Mouse (Mus musculus) monocyte, adult 5-6 weeks (primary cell): ENCODE results near the gene Kdm8. TPM values are rescaled to one million over a fixed set of nuclear protein-coding genes. Genes with fewer than 3 reads are reported as not detected.

Experiments
- ATAC-seq: fragments of 153-309, 156-312 bp; replicated peaks from 2 replicates; pipeline ENCODE4 v1.8.0; 2017; ENCODE audit warnings: mild to moderate bottlenecking; ENCODE audit not compliant: low TSS enrichment, insufficient number of reproducible peaks, severe bottlenecking, poor library complexity, low FRiP score
- total RNA-seq: library from RNA; stranded (forward); fragments of 200-1000, 200-491, 200-594 nt; gene quantifications from 3 replicates; pipeline ENCODE4 v1.2.3, GENCODE M21; 2017

Kdm8 gene
- total RNA-seq, 1 experiment from 2014 or later = 5.1 TPM

GRCm38 (mm10) chr7:125450678-125451077, 6.2 kb downstream of the Kdm8 start:
- no peak for ATAC-seq

DNA sequence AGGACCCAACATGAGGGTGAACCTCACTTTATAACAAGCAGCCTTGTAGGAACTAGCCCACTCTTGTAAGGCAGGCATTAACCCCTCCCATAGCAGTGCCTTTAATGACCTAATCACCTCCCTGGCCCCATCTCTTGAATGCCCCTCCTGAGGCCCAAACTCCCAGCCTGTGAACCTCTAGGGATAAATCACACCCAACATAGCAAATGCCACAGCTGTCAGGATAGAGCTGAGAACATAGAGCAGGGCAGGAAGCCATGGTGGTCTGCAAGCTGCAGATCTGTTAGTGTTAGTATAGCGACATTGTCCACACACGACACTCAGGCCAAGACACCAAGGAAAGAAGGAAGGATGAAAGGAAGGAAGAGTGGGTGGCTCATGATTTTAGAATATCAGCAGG, 6.6 kb downstream of the Kdm8 start:
- ATAC-seq = no peak

GRCm38 (mm10) chr7:125453671-125454070, 9.2 kb downstream of the Kdm8 start:
- ATAC-seq = no peak

- ATAC-seq = no peak
Observed at GRCm38 (mm10) chr7:125462200-125462599, 17.7 kb downstream of the Kdm8 start.

- ATAC-seq = peak; percentile 58
Observed at GRCm38 (mm10) chr7:125469937-125470336, 25.5 kb downstream of the Kdm8 start.

GRCm38 (mm10) chr7:125470901-125471300, 26.4 kb downstream of the Kdm8 start:
- no peak for ATAC-seq

- ATAC-seq = peak; percentile 58
Observed at GRCm38 (mm10) chr7:125471991-125472741, 27.7 kb downstream of the Kdm8 start.

DNA sequence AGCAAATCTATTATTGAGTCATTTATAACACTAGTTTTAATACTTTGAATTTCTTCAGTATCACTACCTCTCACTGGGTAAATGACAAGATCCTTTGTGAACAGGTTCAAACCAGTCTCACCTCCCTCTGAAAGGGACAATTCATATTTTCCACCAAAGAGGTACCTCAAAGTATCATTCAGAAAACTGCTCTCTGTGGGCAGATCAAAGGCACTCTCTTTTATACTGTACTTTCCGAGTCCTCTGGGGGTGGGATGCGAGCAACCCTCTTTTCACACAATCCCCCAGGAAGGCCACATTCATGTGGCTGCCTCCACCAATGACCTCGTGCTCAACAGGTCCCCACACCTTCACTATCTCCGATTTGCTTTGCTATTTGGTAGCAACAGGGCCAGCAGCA, 30.1 kb downstream of the Kdm8 start:
- ATAC-seq = no peak

- ATAC-seq = no peak
Observed at GRCm38 (mm10) chr7:125475601-125476251, 31.2 kb downstream of the Kdm8 start.

DNA sequence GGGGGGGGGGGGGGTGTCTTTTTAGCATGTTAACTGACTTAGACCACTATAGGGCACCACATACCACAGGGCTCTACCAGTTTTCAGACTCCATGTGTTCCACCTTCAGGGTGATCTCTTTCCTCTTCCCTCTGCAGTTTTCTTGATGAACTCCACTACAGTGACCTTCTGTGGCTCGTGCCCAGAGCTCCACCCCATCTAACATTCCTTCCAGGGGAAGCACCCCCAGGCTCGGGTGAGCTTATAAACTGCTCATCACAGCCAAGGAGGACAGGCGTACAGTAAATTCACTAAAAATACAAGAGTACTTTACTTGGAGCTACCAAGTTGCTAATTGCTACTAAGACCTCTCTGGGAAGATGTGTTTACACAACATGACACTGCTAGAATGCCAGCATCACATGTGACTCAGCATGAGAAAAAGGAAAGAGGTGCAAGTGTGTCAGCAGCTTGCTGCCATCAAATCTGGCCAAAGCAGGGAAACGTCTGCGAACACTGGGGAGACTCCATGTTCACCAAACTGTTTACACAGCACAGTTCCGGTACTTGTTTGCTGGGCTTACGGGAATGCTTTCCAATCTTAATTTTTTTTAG, 34.0 kb downstream of the Kdm8 start:
- no peak for ATAC-seq

- no peak for ATAC-seq
Observed at GRCm38 (mm10) chr7:125480518-125480917, 36.0 kb downstream of the Kdm8 start.

- no peak for ATAC-seq
Observed at GRCm38 (mm10) chr7:125482339-125482738, 37.9 kb downstream of the Kdm8 start.

DNA sequence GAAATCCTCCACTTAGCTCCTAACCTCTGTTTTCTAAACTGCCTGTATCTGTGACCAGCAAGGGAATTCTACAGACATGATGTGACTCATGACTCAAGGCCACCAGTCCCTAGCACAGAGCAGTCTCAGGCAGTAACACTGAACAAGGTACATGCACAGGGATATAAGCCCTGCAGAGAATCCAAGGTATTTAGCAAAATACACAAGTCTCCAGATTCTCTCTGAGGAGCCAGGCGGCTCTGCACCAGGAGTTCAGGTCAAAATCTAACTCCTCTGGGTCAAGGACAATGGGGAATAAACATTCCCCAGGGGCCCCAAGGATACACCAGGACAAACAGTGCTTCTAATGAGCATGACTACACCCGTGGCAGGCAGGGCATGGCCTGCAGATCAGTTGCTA, 38.4 kb downstream of the Kdm8 start:
- ATAC-seq = no peak

DNA sequence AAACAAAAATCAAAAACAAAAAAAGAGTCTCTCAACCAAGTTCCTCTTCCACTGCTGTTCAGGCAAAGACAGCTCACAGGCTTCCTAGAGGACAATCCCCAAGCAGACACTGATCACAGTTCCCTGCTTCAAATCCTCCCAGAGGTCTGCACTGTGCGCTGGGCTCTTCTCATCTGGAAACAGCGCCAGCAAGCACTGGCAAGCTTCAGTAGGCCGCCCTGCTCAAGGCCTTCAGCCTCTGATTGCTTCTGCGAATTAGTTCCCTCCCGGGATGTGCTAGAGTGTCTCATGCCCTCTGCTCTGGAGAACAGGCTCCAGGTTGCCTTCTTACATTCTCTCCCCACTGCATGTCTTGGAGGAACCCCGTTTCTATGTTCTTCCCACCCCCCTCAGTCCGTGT, 40.3 kb downstream of the Kdm8 start:
- no peak for ATAC-seq

- ATAC-seq = no peak
Observed at GRCm38 (mm10) chr7:125486121-125486630, 41.7 kb downstream of the Kdm8 start.

DNA sequence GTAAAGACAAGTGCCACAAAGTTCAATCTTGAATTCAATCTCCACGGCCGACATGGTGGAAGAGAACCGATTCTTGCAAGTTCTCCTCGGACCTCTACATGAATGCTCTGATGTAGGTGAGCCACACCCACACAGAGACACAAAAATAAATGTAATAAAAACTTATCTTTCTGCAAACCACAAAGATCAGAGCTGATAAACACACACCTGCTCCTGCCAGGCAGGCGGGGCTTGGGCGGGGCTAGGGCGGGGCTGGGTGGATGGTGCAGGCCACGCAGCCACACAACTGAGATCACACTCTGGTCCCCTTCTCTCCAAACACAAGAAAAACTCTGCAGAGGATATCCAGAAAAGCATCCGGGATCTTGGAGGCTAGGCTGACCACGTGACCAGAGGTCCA, 42.6 kb downstream of the Kdm8 start:
- no peak for ATAC-seq

DNA sequence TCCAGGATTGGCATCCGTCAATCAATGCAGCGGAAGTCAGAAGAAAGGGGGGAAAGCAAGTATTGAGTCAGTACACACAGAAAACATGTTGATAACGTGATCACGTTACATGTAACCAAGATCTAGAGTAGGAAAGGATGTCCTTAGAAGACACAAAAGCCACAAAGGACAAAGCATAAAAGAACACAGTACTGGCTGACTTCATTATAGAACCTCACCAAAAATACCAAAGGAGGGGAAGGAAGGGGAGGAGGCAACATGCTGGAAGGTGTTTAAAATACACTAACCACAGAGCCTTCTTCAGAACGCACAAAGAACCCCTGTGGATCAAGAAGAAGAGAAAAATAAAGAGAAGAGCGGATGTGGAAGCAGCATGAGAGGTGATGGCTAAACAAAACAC, 44.2 kb downstream of the Kdm8 start:
- ATAC-seq = no peak

DNA sequence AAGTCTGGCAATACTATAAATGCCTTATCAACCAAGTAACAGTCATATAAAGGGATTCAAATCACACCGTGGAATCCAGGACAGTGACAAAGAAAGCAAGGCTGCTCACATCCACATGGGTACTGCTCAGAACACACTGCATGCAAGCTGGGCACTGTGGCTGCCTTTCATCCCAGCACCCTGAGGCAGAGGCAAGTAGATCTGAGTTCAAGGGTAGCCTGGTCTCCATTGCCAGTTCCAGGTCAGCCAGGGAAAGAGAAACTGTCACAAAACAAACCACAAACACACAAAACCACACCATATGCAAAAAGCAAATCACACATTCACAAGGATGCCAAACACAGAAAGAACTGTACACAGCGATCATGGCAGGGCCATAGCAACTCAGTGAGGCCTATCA, 45.2 kb downstream of the Kdm8 start:
- ATAC-seq = no peak

DNA sequence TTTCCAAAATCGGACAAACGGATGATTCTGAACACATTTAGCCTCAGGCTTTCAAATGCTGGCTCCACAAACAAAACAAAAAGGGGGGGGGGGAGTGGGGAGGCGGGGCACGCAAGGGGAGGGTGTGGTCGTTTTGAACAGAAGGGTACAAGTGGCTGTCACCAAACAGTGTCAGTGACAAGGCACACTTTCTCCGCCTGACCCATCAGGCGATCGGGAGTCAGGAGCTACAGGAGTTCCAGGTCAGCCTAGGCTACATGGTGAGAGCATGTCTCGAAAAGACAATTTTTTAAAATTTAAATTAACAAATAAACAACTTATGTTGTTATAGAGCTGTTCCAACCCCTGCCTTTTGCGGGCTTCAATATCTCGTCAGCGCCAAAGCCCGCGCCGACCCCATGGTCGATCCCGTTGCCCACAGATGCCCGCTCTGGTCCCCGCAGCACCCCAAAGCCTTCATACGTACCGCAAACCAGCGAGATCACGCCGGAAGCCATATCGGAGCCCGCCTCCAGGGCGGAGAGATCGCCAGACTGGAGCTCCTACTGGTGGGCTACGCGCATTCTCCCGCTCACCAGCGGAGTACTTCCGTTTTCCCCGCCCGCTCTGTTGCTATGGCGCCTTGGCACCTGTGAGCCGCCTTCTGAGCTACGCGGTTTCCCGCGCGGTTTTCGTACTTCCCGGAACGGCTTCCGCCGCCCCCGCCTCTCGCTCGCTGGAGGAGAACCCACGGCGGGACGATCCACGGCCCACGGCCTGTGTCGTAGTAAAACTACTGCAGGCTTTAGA, 46.7 kb downstream of the Kdm8 start, which contains the start of gene Nsmce1:
TSS of gene Nsmce1 (minus strand) at position 650 of the 789 bp plus-strand sequence.
- peak; percentile 99 for ATAC-seq
